Mouse (Mus musculus) gastrocnemius, adult 8-10 months (tissue): Measurements from ENCODE around the gene Tma7. TPM values are rescaled to one million over a fixed set of nuclear protein-coding genes. Genes with fewer than 3 reads are reported as not detected.

ENCODE experiments used
- DNase-seq, 2 experiments: peaks; one replicate each; pipeline ENCODE4 v3.0.0; 2022; ENCODE audit warnings: low spot score in 2 of 2
- total RNA-seq, 4 experiments: library from RNA; stranded (reverse); gene quantifications; 2 replicates each; pipeline ENCODE4 v1.2.4; 2022

Gene Tma7
- total RNA-seq, 4 experiments from 2014 or later: 297 to 369 (median 354) TPM

DNA sequence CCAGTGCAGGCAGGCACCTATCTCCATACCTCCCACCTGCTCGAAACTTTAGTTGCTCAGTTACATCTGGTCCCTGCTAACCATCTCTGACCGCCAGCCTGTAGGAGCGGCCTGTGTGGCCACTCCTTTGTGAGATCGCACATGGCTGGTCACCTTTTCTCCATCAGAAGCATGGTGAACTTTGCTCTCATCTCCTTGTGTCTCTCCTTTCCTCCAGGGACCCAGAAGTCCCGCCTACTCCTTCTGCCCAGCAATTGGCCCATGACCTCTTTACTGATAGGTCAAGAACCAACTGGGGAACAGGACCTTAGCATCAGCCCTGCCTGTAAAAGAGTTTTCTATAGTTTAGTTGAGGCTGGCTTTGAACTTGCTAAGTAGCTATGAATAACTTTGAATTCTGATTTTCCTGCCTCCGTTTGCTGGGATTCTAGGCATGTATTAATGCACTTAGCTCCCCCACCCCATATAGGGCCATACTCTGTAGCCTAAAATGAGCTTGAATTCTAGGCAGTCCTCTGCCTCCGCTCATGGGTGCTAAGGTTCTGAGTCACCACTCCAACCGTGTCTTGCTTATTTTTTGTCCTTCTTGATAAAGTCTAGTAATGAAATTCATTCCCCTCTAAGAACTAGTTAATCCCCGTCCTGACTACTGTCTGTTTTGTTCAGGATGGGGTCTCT is 32.3 kb downstream of the Tma7 start:
- DNase-seq: no peak

DNA sequence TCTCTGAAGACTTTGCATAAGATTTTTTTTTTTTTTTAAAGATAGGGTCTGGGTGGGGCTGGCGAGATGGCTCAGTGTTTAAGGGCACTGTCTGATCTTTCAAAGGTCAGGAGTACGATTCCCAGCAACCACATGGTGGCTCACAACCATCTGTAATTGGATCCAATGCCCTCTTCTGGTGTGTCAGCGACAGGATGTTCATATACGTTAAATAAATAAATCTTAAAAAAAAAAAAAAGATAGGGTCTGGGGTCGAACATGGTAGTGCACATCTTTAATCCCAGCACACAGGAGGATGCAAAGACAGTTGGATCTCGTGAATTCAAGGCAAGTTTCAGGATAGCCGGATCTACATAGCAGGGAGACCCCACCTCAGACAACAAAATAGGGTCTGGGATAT is 33.1 kb downstream of the Tma7 start:
- DNase-seq: no peak

DNA sequence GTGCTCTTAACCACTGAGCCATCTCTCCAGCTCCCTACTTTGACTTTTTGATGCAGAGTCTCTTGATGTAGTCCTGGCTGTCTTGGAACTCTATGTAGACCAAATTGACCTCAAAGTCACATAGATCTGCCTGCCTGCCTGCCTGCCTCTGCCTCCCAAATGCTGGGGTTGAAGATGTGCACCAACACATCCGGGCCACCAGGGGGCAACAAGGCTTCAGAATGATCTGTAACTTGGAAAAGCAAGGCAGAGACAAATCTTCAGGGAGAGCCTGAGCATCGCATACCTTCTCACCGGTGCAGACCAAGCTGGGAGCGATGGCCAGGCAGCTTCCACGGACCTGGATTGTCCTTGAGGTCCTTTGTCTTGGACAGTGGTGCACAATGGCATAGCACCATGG is 36.1 kb downstream of the Tma7 start:
- DNase-seq: peak in 1 of 2 experiments; percentile 38

DNA sequence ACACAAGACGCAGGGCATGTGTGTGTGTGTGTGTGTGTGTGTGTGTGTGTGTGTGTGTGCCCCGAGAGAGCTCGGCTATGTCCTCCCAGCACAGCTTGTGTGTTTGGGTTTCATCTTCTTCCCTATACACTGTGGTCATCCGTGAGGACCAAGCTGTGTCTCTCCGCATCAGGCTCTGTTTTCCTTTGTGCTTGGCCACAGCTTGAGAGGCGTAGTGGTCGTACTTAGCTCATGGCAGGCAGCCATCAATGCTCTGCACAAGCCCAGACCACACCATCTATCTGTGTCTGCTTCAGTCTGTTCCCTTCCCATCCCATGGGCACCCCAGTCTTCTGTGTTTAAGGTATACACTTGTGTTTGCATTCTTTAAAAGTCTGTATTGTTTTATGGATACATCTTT is 41.0 kb downstream of the Tma7 start:
- no peak for DNase-seq

DNA sequence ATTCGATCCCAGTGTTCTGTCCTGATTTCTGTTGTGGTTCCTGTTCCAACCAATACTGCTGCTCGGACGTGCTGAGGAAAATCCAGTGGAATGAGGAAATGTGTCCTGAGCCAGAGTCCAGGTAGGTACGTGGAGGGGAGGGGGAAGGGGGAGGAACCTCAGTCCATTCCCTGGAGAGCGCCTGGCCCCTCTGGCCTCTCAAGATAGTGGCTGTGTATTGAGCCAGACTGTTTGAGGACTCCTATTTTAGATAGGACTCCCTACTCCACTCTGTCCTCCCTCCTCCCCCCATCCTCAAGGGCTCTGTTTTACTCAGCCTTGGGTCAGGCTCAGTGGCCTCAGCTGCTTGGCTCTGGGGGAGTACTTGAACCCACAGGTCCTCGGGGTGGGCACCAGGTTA is 41.5 kb downstream of the Tma7 start:
- no peak for DNase-seq

DNA sequence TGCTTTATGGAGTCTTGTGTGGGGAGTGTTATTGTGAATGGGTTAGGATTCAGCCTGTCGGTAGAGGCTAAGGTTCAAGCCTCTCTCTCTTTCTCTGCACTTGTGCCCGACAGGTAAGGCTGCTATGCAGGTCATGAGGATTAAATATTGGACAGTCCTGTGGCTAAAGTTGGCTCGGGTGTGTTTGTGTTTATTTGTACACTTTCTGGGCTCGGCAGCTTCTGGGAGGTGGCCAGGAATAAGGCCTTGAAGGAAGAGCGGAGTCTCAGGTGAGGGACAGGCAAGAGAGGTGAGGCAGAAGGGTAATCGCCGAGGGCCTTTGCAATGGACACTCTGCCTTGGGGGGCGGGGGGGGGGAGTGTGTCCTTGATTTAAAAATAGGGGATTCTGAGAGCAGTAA is 42.2 kb downstream of the Tma7 start:
- no peak for DNase-seq

DNA sequence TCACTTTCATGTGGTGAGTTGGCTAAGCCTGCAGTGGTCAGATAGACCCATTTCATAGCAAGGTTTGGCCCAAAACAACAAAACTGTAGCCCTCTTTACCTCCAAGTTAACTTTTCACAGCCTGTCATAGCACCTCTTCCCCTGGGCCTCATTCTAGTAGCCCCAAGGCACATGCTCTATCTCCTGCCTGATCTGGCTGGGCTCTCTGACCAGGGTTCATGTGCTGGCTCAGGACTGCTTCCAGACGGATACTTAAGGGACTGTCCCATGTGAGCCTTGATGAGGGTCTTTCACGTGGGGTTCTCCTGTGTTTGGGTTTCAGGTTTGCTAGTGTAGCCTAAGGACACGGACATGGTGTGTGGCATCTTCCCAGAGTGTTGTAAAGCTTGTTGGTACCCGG is 42.7 kb downstream of the Tma7 start:
- DNase-seq: no peak

DNA sequence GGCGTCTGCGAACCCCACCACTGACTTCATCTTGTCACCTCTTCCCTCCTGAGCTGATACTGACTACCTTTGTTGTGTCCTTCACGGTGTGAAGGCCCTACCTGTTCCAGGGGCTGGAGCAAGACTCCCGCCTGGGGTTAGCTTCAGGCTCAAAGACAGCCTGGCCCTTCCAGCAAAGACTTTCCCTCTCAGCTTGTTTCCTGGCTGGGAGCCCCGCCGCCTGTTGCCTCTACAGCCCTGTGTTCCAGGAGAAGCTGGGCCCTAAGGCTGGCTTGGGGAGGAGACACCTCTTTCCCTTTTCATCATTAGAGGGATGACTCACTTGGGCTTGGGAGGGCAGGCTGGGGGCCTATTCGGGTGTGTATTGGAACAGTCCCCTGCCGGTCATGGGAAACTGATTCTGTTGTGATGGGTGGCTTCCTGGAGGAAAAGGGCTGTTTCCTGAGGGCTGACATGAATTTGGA is 43.5 kb downstream of the Tma7 start:
- peak; percentile 41 to 55 for DNase-seq

DNA sequence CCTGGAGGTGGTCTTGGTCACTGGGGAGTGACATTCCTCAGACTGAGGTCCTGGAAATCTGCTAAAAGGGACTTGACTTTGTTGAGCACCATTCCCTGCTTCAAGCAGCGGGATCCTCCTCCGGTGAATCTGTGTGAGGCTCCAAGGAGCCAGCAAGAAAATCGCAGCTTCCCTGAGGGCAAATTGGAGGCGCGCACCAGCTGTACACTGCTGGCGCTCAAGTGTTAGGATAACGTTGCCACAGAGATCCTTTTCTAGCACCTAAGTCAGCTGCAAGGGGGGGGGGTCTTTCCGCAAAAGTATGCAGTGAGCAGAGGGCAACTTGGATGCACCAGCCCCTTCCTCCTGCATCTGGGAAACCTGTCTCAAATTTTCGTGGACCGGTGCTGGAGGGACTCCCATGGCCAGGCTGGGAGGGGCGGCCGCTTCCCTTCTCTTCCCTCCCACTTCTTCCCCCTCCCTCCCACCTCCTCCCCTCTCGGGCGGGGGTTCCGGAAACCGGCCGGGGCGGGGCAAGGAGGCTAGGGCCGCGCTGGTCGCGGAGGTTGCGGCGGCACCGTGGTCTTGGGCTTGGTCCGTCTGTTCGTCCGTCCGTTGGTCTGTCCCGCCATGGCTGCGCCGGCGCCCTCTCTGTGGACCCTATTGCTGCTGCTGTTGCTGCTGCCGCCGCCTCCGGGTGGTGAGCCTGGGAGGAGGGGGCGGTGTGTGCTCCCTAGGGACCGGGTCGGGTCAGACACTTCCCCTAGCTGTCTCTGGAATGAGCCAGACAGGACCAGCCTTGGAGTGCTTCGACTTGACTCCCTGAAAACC is 44.1 kb downstream of the Tma7 start, which contains the start of gene Shisa5:
TSS of gene Shisa5 (plus strand) at position 480 of the 810 bp plus-strand sequence.
- peak; percentile 57 to 67 for DNase-seq

DNA sequence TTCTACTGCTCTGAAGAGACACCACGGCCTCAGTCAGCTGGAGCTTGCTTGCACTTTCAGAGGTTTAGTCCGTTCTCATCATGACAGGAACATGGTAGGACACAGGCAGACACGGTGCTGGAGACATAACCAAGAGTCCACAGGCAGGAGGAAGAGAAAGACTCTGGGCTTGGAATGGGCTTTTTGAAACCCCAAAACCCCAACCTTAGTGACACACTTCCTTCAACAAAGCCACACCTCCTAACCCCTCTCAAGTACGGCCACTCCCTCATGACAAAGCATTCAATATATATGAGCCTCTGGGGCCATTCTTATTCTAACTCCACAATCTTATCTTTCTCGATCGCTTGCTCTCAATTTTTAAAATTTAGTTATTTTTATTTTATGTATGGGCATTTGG is 50.0 kb downstream of the Tma7 start:
- no peak for DNase-seq

DNA sequence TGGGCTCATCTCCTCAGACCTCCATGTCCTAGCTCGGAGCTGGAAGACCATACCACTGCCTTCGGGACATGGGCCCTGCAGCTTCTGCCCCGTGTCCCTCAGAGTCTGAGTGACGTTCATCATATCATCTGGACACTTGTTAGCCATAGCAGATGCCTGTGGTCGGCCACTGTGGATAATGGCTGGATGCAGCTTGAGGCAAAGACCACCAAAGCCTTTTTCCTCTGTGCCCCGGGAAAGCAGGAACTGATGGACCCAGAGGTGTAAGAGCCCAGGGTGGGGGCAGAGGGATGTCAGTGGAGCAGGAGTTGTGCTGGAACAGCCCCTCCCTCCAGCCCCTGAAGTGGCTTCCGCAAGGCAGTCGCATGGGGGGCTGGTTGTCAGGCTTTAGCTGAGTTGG is 50.7 kb downstream of the Tma7 start:
- no peak for DNase-seq

DNA sequence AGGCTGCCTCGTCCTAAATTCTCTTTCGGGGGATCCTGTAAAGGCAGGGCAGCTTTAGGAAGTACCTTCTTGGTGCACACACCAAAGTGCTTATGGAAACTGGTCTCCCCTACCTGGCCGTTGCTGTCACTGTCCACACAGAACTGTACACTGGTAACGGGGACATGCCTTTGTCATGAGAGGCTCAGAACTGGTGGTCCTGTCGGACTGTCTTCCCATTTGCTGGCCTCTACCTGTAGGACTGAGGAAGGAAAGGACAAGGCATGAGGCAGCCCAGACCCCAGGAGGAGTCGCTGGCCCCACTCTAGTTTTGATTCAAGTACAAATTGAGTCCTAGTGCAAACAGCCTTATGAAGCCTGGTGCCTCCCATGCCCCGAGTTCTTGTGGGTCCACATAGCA is 51.4 kb downstream of the Tma7 start:
- DNase-seq: no peak

DNA sequence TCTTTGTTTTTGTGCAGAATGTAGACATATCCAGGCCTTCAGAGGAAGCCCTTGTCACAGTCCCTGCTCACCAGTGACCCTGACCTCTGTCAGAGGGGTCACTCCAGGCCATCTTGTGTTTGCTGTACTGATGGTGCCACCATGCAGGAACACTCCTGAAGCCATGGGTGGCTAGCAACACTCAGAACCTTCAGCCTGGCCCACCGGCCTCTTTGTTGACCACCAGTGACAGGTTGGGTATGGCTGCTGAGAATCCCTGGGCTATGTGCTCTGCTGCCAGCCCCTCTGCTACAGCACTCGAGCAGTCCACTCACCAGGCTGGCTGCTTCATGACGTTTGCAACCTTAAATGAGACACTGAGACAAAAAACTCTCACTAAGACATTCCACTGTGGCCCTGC is 52.1 kb downstream of the Tma7 start:
- DNase-seq: no peak

DNA sequence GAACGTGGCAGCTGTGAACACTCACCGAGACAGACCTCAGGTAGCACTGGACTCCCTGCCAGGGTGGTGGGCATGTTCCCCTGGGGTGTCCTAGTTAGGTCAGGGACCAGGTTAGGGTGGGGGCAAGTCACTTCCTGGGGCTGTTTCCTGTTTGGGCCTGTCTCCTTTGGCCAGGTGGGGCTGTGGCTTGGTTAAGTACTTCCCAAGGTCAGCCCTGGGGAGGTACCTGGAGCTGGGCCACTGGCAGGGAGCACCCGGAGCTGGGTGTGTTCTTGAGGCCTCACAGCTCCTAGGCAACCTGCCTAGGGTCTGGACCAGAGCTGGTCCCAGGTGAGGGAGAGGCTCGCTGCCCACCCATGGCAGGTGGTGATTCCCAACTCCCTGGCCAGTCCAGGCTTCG is 53.5 kb downstream of the Tma7 start:
- DNase-seq: no peak

DNA sequence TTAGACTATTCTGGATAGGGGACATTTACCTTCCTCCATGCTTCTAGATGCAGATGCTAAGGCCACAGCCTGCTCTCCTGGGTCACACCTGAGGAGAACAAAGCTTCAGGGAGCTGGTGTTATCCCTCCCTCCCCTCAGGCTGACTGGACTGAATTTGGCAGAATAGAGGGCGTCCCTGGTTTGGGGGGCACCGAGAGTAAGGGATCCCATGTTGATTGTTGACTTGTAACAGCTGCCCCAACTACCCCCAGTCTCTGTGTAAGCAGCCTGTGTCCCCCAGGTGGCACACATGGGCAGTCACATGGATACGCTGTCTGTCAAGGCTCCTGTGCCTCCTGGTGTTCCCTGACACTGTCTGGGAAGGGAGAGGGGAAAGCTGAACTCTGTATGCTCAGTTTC is 54.0 kb downstream of the Tma7 start:
- no peak for DNase-seq

DNA sequence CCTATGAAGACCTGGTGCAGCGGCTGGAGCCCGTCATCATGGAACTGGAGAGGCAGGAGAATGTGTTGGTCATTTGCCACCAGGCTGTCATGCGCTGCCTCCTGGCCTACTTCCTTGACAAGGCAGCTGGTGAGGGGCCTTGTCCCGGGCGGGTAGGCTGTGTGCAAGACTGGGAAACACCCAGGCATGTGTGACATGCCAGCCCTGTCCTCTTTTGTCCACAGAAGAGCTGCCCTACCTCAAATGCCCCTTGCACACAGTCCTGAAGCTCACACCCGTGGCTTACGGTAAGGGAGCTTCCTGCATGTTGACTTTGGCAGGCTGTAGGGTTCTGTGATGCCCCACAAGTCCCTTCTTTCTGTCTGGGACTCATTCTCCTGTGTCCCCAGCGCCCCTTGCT is 54.9 kb downstream of the Tma7 start:
- peak in 1 of 2 experiments; percentile 61 for DNase-seq

Other genes starting within 250 kb of the Tma7 start
- gene Slc26a6, start 229.3 kb downstream of the Tma7 start, total RNA-seq: 10 to 100 TPM; 14.6 to 25.3 (median 16.4) TPM
- under 1 TPM in 1 of 4 experiments, not detected in 3; 0.53 TPM for gene Tmem89, start 168.0 kb downstream of the Tma7 start, total RNA-seq
- gene Uqcrc1, start 146.0 kb downstream of the Tma7 start, total RNA-seq: 100 to 1,000 TPM; 799 to 932 (median 902) TPM
- 1 to 10 TPM; 1.2 to 3.1 (median 2.2) TPM for gene Col7a1, start 129.0 kb downstream of the Tma7 start, total RNA-seq
- gene Ucn2, start 96.6 kb downstream of the Tma7 start, total RNA-seq: 1 to 10 TPM in 1 of 4 experiments, under 1 TPM in 2, not detected in 1; 0.27 to 1.2 (median 0.51) TPM
- 10 to 100 TPM; 21.5 to 37.8 (median 35.0) TPM for gene Pfkfb4, start 90.8 kb downstream of the Tma7 start, total RNA-seq
- gene Shisa5, start 44.0 kb downstream of the Tma7 start, total RNA-seq: 10 to 100 TPM in 2 of 4 experiments, 1 to 10 TPM in 2; 7.0 to 11.8 (median 9.1) TPM
- 10 to 100 TPM; 11.4 to 17.2 (median 13.0) TPM for gene Trex1, start 22.9 kb downstream of the Tma7 start, total RNA-seq
- 10 to 100 TPM in 3 of 4 experiments, 1 to 10 TPM in 1; 8.7 to 11.5 (median 10.7) TPM for gene Atrip, start 8.5 kb downstream of the Tma7 start, total RNA-seq
- 1 to 10 TPM; 6.7 to 8.6 (median 7.8) TPM for gene Ccdc51, start 94 bp downstream of the Tma7 start, total RNA-seq
- gene Plxnb1, start 12.8 kb upstream of the Tma7 start, total RNA-seq: under 1 TPM; 0.58 to 0.87 (median 0.74) TPM
- gene Fbxw21, start 79.5 kb upstream of the Tma7 start, total RNA-seq: not detected
- not detected for gene Fbxw13, start 113.4 kb upstream of the Tma7 start, total RNA-seq
- gene Fbxw20, start 152.2 kb upstream of the Tma7 start, total RNA-seq: not detected
- not detected for gene Fbxw14, start 205.1 kb upstream of the Tma7 start, total RNA-seq